22 mouse cellular contexts compared by ENCODE assay signal in genomic region chr3:153721525-153721924, GRCm38 (mm10). TPM values are rescaled to one million over a fixed set of nuclear protein-coding genes. Genes with fewer than 3 reads are reported as not detected.
DNase-seq lines count a peak whose midpoint lies in the region; ATAC-seq lines count a peak whose summit lies in the region.
"Had no signal": no experiment of that assay in that cellular context is flagged by ENCODE, and none has a peak within 500 bp of the region (broad histone marks: within the 10 kb centered on the region; RNA-seq: fewer than 3 reads in every experiment).

No protein-coding gene starts in this region.

- 71% methylated on average over 16 of the region's 16 CpGs for WGBS in heart, embryonic 13.5 days
- WGBS in embryonic facial prominence, embryonic 13.5 days, result 72% methylated on average over 16 of the region's 16 CpGs
- WGBS in liver, embryonic 15.5 days (ENCODE audit: insufficient replicate concordance), result 40% methylated on average over 16 of the region's 16 CpGs

- peaks cover 20% of the 10 kb centered on the region for H3K27me3 ChIP-seq in heart, embryonic 13.5 days (replicated peaks)
- no peaks in the 10 kb centered on the region for H3K27me3 ChIP-seq in embryonic facial prominence, embryonic 13.5 days
- H3K27me3 ChIP-seq in liver, embryonic 15.5 days, result peaks cover 7% of the 10 kb centered on the region
- H3K27me3 ChIP-seq: limb, embryonic 13.5 days; neural tube, embryonic 15.5 days had no signal

- peak overlapping the region; percentile 76; the same call in 1 of the 2 replicates for H3K4me3 ChIP-seq in heart, embryonic 13.5 days
- H3K4me3 ChIP-seq in embryonic facial prominence, embryonic 13.5 days, result no peak overlapping the region
- H3K4me3 ChIP-seq in liver, embryonic 15.5 days (replicated peaks), result peak overlapping the region; percentile 29
- H3K4me3 ChIP-seq: heart, adult 2 months; hindbrain, embryonic 12.5 days; limb, embryonic 13.5 days; myocyte; neural tube, embryonic 15.5 days had no signal

- H3K36me3 ChIP-seq in heart, embryonic 13.5 days, result no peaks in the 10 kb centered on the region
- no peaks in the 10 kb centered on the region for H3K36me3 ChIP-seq in embryonic facial prominence, embryonic 13.5 days
- no peaks in the 10 kb centered on the region for H3K36me3 ChIP-seq in liver, embryonic 15.5 days (replicated peaks)
- H3K36me3 ChIP-seq: hindbrain, embryonic 12.5 days; limb, embryonic 13.5 days; neural tube, embryonic 15.5 days had no signal

- peaks cover 70% of the 10 kb centered on the region for H3K4me1 ChIP-seq in heart, embryonic 13.5 days
- peaks cover 71% of the 10 kb centered on the region for H3K4me1 ChIP-seq in embryonic facial prominence, embryonic 13.5 days
- H3K4me1 ChIP-seq in liver, embryonic 15.5 days (replicated peaks), result peaks cover 94% of the 10 kb centered on the region

- intact Hi-C loops in heart, postnatal 25 days (cut with DNase I), result no loop called here

- H3K27ac ChIP-seq in heart, embryonic 13.5 days (replicated peaks), result peak overlapping the region; percentile 36; the same call in 1 of the 2 replicates
- no peak overlapping the region for H3K27ac ChIP-seq in embryonic facial prominence, embryonic 13.5 days
- peak overlapping the region; percentile 54 for H3K27ac ChIP-seq in liver, embryonic 15.5 days (replicated peaks)
- H3K27ac ChIP-seq: heart, adult 2 months; hindbrain, embryonic 12.5 days; limb, embryonic 13.5 days; neural tube, embryonic 15.5 days had no signal

- H3K9ac ChIP-seq in heart, embryonic 13.5 days, result no peak overlapping the region
- H3K9ac ChIP-seq in embryonic facial prominence, embryonic 13.5 days, result no peak overlapping the region
- peak overlapping the region; percentile 46 for H3K9ac ChIP-seq in liver, embryonic 15.5 days
- H3K9ac ChIP-seq: hindbrain, embryonic 12.5 days; limb, embryonic 13.5 days; neural tube, embryonic 15.5 days had no signal

- peak overlapping the region; percentile 95 for H3K4me2 ChIP-seq in heart, embryonic 13.5 days
- peak overlapping the region; percentile 15; the same call in 1 of the 2 replicates for H3K4me2 ChIP-seq in embryonic facial prominence, embryonic 13.5 days
- H3K4me2 ChIP-seq in liver, embryonic 15.5 days, result peak overlapping the region; percentile 90
- H3K4me2 ChIP-seq: hindbrain, embryonic 12.5 days; limb, embryonic 13.5 days; midbrain, embryonic 11.5 days; neural tube, embryonic 15.5 days had no signal

- H3K9me3 ChIP-seq in heart, embryonic 13.5 days, result no peaks in the 10 kb centered on the region
- no peaks in the 10 kb centered on the region for H3K9me3 ChIP-seq in embryonic facial prominence, embryonic 13.5 days
- no peaks in the 10 kb centered on the region for H3K9me3 ChIP-seq in liver, embryonic 15.5 days (replicated peaks)
- H3K9me3 ChIP-seq: G1E; hindbrain, embryonic 12.5 days; limb, embryonic 13.5 days; neural tube, embryonic 15.5 days had no signal

- ATAC-seq in heart, embryonic 13.5 days (ENCODE audit: extremely low read depth, insufficient number of reproducible peaks, low FRiP score, low TSS enrichment), result no peak
- ATAC-seq in embryonic facial prominence, embryonic 13.5 days (ENCODE audit: insufficient number of reproducible peaks, insufficient read depth, low FRiP score, low TSS enrichment, low read depth), result no peak
- ATAC-seq in liver, embryonic 15.5 days (ENCODE audit: insufficient read depth), result no peak

- DNase-seq in heart, postnatal 25 days (ENCODE audit: low spot score), result no peak
- DNase-seq in MEL-GATA-1-ER (ENCODE audit: extremely low read depth, low read depth), result peak; percentile 54
- DNase-seq in thymus, adult 18-20 months, result no peak
- no peak for DNase-seq in thymus, postnatal 4 days
- DNase-seq: adrenal gland, postnatal 10 days; cerebellum, adult 11 months; cerebellum, postnatal 14 days; embryo, embryonic 11 days; gastrocnemius, postnatal 10 days; heart, adult 2 months; kidney, adult 8-10 months; kidney, postnatal 4 days; lung, postnatal 14 days had no signal

RNA-seq across cellular contexts. Expression of gene St6galnac3, which starts 3.4 kb away (rescaled TPM):
- polyA plus RNA-seq in heart, embryonic 13.5 days (2015; fragmentation: Nextera tagmentation; extraction: Ambion mirVana), result 21.7 and 24.8 TPM in 2 replicates
- total RNA-seq in heart, postnatal 25 days (2021), result 1 to 10 TPM; 4.4 to 7.5 TPM
- 60.3 and 65.2 TPM in 2 replicates for polyA plus RNA-seq in embryonic facial prominence, embryonic 13.5 days (2015; fragmentation: Nextera tagmentation; extraction: Ambion mirVana)
- polyA plus RNA-seq in liver, embryonic 15.5 days (2015; fragmentation: Nextera tagmentation; extraction: Ambion mirVana), result 10.1 and 10.2 TPM in 2 replicates
- polyA plus RNA-seq: myocyte had no signal

Comparison
In these comparisons a context has a peak if more than half of its experiments do, and no peak if none do; other contexts are left out.
1. H3K4me2 ChIP-seq: peak in every context shown above with its lines; median percentile 95 in heart, embryonic 13.5 days; 90 in liver, embryonic 15.5 days; 15 in embryonic facial prominence, embryonic 13.5 days.